Comparison of ENCODE assay signal across 26 mouse cellular contexts in genomic region chr5:96531962-96532361, GRCm38 (mm10).
DNase-seq lines count a peak whose midpoint lies in the region; ATAC-seq and TF ChIP-seq lines count a peak whose summit lies in the region.
"Had no signal": no experiment of that assay in that cellular context is flagged by ENCODE, and none has a peak within 500 bp of the region (broad histone marks: within the 10 kb centered on the region; RNA-seq: fewer than 3 reads in every experiment).

No protein-coding gene starts in this region.

- no peak overlapping the region for H3K9ac ChIP-seq in CH12.LX (ENCODE audit: insufficient read depth, low read depth)
- no peak overlapping the region for H3K9ac ChIP-seq in intestine, embryonic 15.5 days
- H3K9ac ChIP-seq in stomach, postnatal 0 days (ENCODE audit: low read length): no peak overlapping the region
- H3K9ac ChIP-seq: forebrain, postnatal 0 days; heart, embryonic 12.5 days; heart, embryonic 15.5 days; hindbrain, embryonic 12.5 days; hindbrain, embryonic 15.5 days had no signal

- no peak overlapping the region for H3K27ac ChIP-seq in CH12.LX (ENCODE audit: insufficient read depth, low read depth)
- no peak overlapping the region for H3K27ac ChIP-seq in intestine, embryonic 15.5 days
- H3K27ac ChIP-seq in stomach, postnatal 0 days (replicated peaks): no peak overlapping the region
- H3K27ac ChIP-seq: gastrocnemius, adult 2 months; heart, embryonic 15.5 days; hindbrain, embryonic 12.5 days; hindbrain, embryonic 15.5 days had no signal

- peaks cover 0 to 5% of the 10 kb centered on the region in 2 experiments for H3K36me3 ChIP-seq in CH12.LX (replicated peaks in 1 of 2; ENCODE audit: control insufficient read depth in 1 of 2, insufficient read depth in 1 of 2, low read length in 1 of 2)
- H3K36me3 ChIP-seq in intestine, embryonic 15.5 days: no peaks in the 10 kb centered on the region
- H3K36me3 ChIP-seq in stomach, postnatal 0 days (ENCODE audit: control insufficient read depth, insufficient read depth, low read length): no peaks in the 10 kb centered on the region
- H3K36me3 ChIP-seq: heart, embryonic 12.5 days; heart, embryonic 15.5 days; hindbrain, embryonic 12.5 days; hindbrain, embryonic 15.5 days had no signal

- no peaks in the 10 kb centered on the region for H3K9me3 ChIP-seq in CH12.LX (replicated peaks; ENCODE audit: low read length)
- no peaks in the 10 kb centered on the region for H3K9me3 ChIP-seq in intestine, embryonic 15.5 days
- H3K9me3 ChIP-seq in stomach, postnatal 0 days (ENCODE audit: control insufficient read depth, low read length): no peaks in the 10 kb centered on the region
- H3K9me3 ChIP-seq: heart, embryonic 12.5 days; heart, embryonic 15.5 days; hindbrain, embryonic 12.5 days; hindbrain, embryonic 15.5 days had no signal

- TF ChIP-seq POLR2A in CH12.LX (IDR thresholded peaks at IDR 0.05; ENCODE audit: low read depth, low read length): no peak

- H3K79me2 ChIP-seq in CH12.LX (replicated peaks; ENCODE audit: control insufficient read depth, extremely low read depth, insufficient read depth, poor library complexity, severe bottlenecking): no peaks in the 10 kb centered on the region

- no peaks in the 10 kb centered on the region for H3K27me3 ChIP-seq in CH12.LX (replicated peaks)
- H3K27me3 ChIP-seq in intestine, embryonic 15.5 days (replicated peaks): no peaks in the 10 kb centered on the region
- no peaks in the 10 kb centered on the region for H3K27me3 ChIP-seq in stomach, postnatal 0 days (ENCODE audit: control insufficient read depth, insufficient read depth, low read length)
- H3K27me3 ChIP-seq: heart, embryonic 12.5 days; heart, embryonic 15.5 days; hindbrain, embryonic 12.5 days; hindbrain, embryonic 15.5 days had no signal

- no peak overlapping the region for H3K4me3 ChIP-seq in CH12.LX (replicated peaks in 1 of 3; ENCODE audit: low read depth in 2 of 3, low read length in 2 of 3, poor library complexity in 1 of 3)
- H3K4me3 ChIP-seq in intestine, embryonic 15.5 days (replicated peaks): no peak overlapping the region
- H3K4me3 ChIP-seq in stomach, postnatal 0 days (ENCODE audit: low read depth, low read length): no peak overlapping the region
- H3K4me3 ChIP-seq: gastrocnemius, adult 2 months; heart, embryonic 12.5 days; heart, embryonic 15.5 days; hindbrain, embryonic 12.5 days; hindbrain, embryonic 15.5 days had no signal

- TF ChIP-seq RAD21 in CH12.LX (IDR thresholded peaks at IDR 0.05; ENCODE audit: low read depth, low read length): no peak

- TF ChIP-seq EP300 in CH12.LX (IDR thresholded peaks at IDR 0.05; ENCODE audit: low read length): peak; percentile 95
- no peak for TF ChIP-seq EP300 in stomach, postnatal 0 days (optimal IDR thresholded peaks at IDR 0.05)

- DNase-seq in CH12.LX (ENCODE audit: extremely low read depth): peak; percentile 57
- peak; percentile 83 for DNase-seq in MEL-GATA-1-ER (ENCODE audit: extremely low read depth, low read depth)
- no peak for DNase-seq in cerebellum, postnatal 25 days
- no peak for DNase-seq in stomach, postnatal 0 days (ENCODE audit: low spot score)
- DNase-seq in urinary bladder, postnatal 14 days (ENCODE audit: low spot score): no peak
- DNase-seq: adrenal gland, adult 2 months; adrenal gland, postnatal 14 days; B cell, adult 2 months; cerebellum, adult 11 months; cerebellum, adult 2 months; cerebellum, adult 9-11 months; cerebellum, postnatal 36 days; forebrain, postnatal 0 days; gastrocnemius, adult 2 months; gastrocnemius, postnatal 14 days; heart, adult 18-20 months; heart, postnatal 10 days; heart, postnatal 4 days; kidney, adult 11 months had no signal

- no peak for TF ChIP-seq CTCF in CH12.LX (conservative IDR thresholded peaks at IDR 0.05 in 1 of 2, IDR thresholded peaks at IDR 0.05 in 1 of 2; ENCODE audit: low read depth in 2 of 2, low read length in 2 of 2)
- no peak for TF ChIP-seq CTCF in stomach, postnatal 0 days (IDR thresholded peaks at IDR 0.05; ENCODE audit: low read depth)

- peaks cover 12 to 49% of the 10 kb centered on the region in 2 experiments; a peak in 3 of 4 replicates for H3K4me1 ChIP-seq in CH12.LX (ENCODE audit: control insufficient read depth in 1 of 2, insufficient read depth in 2 of 2)
- H3K4me1 ChIP-seq in intestine, embryonic 15.5 days (replicated peaks): no peaks in the 10 kb centered on the region
- H3K4me1 ChIP-seq in stomach, postnatal 0 days (replicated peaks; ENCODE audit: control insufficient read depth, insufficient read depth): no peaks in the 10 kb centered on the region
- H3K4me1 ChIP-seq: heart, embryonic 12.5 days; heart, embryonic 15.5 days; hindbrain, embryonic 12.5 days; hindbrain, embryonic 15.5 days had no signal

- in situ Hi-C loops in CH12.LX (cut with MboI; ENCODE audit: low pct_ligation_motif_present, low pct_unique_long_range_greater_than_20kb, low sequenced_read_pairs): no loop called here

- ATAC-seq in hematopoietic stem cell, adult 5-6 weeks (replicated peaks in 1 of 2; ENCODE audit: insufficient read depth in 1 of 2, low FRiP score in 2 of 2, low TSS enrichment in 1 of 2, low read depth in 1 of 2, poor library complexity in 2 of 2, severe bottlenecking in 2 of 2): peak; percentile 90 to 93
- no peak for ATAC-seq in intestine, embryonic 15.5 days
- no peak for ATAC-seq in stomach, postnatal 0 days (ENCODE audit: low FRiP score, low TSS enrichment)
- ATAC-seq: forebrain, embryonic 14.5 days; forebrain, postnatal 0 days had no signal

- H3K4me2 ChIP-seq in CH12.LX (ENCODE audit: insufficient read depth, low read depth, poor library complexity, severe bottlenecking): no peak overlapping the region
- no peak overlapping the region for H3K4me2 ChIP-seq in intestine, embryonic 15.5 days (replicated peaks)
- H3K4me2 ChIP-seq in stomach, postnatal 0 days (replicated peaks; ENCODE audit: low read depth): no peak overlapping the region
- H3K4me2 ChIP-seq: heart, embryonic 12.5 days; heart, embryonic 15.5 days; hindbrain, embryonic 12.5 days; hindbrain, embryonic 15.5 days had no signal

- dilution Hi-C loops in CH12.LX (cut with MboI; ENCODE audit: extremely low pct_ligation_motif_present, extremely low pct_unique_long_range_greater_than_20kb, low sequenced_read_pairs): no loop called here

TF ChIP-seq in CH12.LX, 34 proteins besides CTCF, POLR2A, EP300 and RAD21:
- TF ChIP-seq RCOR1 (conservative IDR thresholded peaks at IDR 0.05; ENCODE audit: low read depth, low read length) (0 out of 2 replicates have a peak, but pooled peaks have one; percentile 63), JUND (conservative IDR thresholded peaks at IDR 0.05; ENCODE audit: low read depth, low read length) (peak; percentile 80), ZC3H11A (IDR thresholded peaks at IDR 0.05; ENCODE audit: low read depth, low read length) (no peak), USF1 (IDR thresholded peaks at IDR 0.05; ENCODE audit: low read depth, low read length) (no peak), USF2 (conservative IDR thresholded peaks at IDR 0.05; ENCODE audit: low read depth, low read length) (no peak), MAZ (IDR thresholded peaks at IDR 0.05; ENCODE audit: low read depth, low read length) (no peak), MAX (IDR thresholded peaks at IDR 0.05; ENCODE audit: low read length) (no peak), KAT2A (IDR thresholded peaks at IDR 0.05; ENCODE audit: insufficient replicate concordance, low read length) (no peak), IRF4 (IDR thresholded peaks at IDR 0.05; ENCODE audit: low read depth, low read length) (peak; percentile 87), NRF1 (IDR thresholded peaks at IDR 0.05; ENCODE audit: low read depth, low read length) (no peak), ZKSCAN1 (IDR thresholded peaks at IDR 0.05; ENCODE audit: borderline replicate concordance, low read depth, low read length) (no peak), HCFC1 (IDR thresholded peaks at IDR 0.05; ENCODE audit: low read depth, low read length) (no peak), TBP (conservative IDR thresholded peaks at IDR 0.05; ENCODE audit: low read depth, low read length) (no peak), MYC (IDR thresholded peaks at IDR 0.05; ENCODE audit: low read depth, low read length) (no peak), TCF12 (IDR thresholded peaks at IDR 0.05; ENCODE audit: low read depth, low read length) (no peak), ZNF384 (IDR thresholded peaks at IDR 0.05; ENCODE audit: low read depth, low read length) (peak; percentile 95), CHD2 (IDR thresholded peaks at IDR 0.05; ENCODE audit: low read length) (no peak), GABPA (IDR thresholded peaks at IDR 0.05; ENCODE audit: insufficient replicate concordance, low read depth, low read length) (no peak), MXI1 (IDR thresholded peaks at IDR 0.05; ENCODE audit: low read depth, low read length) (no peak), MAFK (IDR thresholded peaks at IDR 0.05; ENCODE audit: insufficient replicate concordance, low read length) (no peak), UBTF (IDR thresholded peaks at IDR 0.05; ENCODE audit: low read depth, low read length) (no peak), NELFE (IDR thresholded peaks at IDR 0.05; ENCODE audit: low read depth, low read length) (no peak), SMC3 (IDR thresholded peaks at IDR 0.05; ENCODE audit: low read depth, low read length) (no peak), ZMIZ1 (IDR thresholded peaks at IDR 0.05; ENCODE audit: low read depth, low read length) (no peak), CHD1 (IDR thresholded peaks at IDR 0.05; ENCODE audit: low read depth, low read length) (no peak), ELF1 (IDR thresholded peaks at IDR 0.05; ENCODE audit: low read depth, low read length) (no peak; the same call in 1 of the 2 replicates), JUN (IDR thresholded peaks at IDR 0.05; ENCODE audit: insufficient read depth, low read depth, low read length) (peak; percentile 55; the same call in 1 of the 2 replicates)

Comparison
In these comparisons a context has a peak if more than half of its experiments do, and no peak if none do; other contexts are left out.
1. DNase-seq: peak in CH12.LX (single experiment) and MEL-GATA-1-ER (single experiment); none in cerebellum, postnatal 25 days (0 of 2), stomach, postnatal 0 days (single experiment) and urinary bladder, postnatal 14 days (single experiment).
2. ATAC-seq: peak in hematopoietic stem cell, adult 5-6 weeks (2 of 2); none in intestine, embryonic 15.5 days (single experiment) and stomach, postnatal 0 days (single experiment).